Mouse (Mus musculus) myocyte (in vitro differentiated cells): ENCODE data around the gene Ephx1. TPM values are rescaled to one million over a fixed set of nuclear protein-coding genes. Genes with fewer than 3 reads are reported as not detected.

ENCODE experiments used
- H3K27me3 ChIP-seq: one replicate; pipeline ENCODE4 v1.6.1; 2011; ENCODE audit not compliant: control insufficient read depth, insufficient read depth, insufficient read length
- H3K36me3 ChIP-seq: one replicate; pipeline ENCODE4 v1.6.1; 2011; ENCODE audit not compliant: control insufficient read depth, insufficient read depth
- H3K4me2 ChIP-seq: one replicate; pipeline ENCODE4 v1.6.1; 2011; ENCODE audit warnings: low read depth, control low read depth
- H3K4me3 ChIP-seq: one replicate; pipeline ENCODE4 v1.5.1; 2011; ENCODE audit warnings: mild to moderate bottlenecking, control low read depth, moderate library complexity
- H3K79me2 ChIP-seq: one replicate; pipeline ENCODE4 v1.6.1; 2011; ENCODE audit not compliant: control insufficient read depth, insufficient read depth
- H3ac ChIP-seq: one replicate; pipeline ENCODE4 v1.6.1; 2011; ENCODE audit not compliant: control insufficient read depth, insufficient read length
- CEBPB ChIP-seq: IDR thresholded peaks from 2 replicates; pipeline ENCODE4 v1.6.1; 2011; ENCODE audit warnings: mild to moderate bottlenecking, moderate library complexity; ENCODE audit not compliant: poor library complexity, insufficient read depth, severe bottlenecking
- E2F4 ChIP-seq: IDR thresholded peaks from one replicate; pipeline ENCODE4 v1.6.1; 2011; ENCODE audit warnings: mild to moderate bottlenecking, control low read depth, moderate library complexity; ENCODE audit not compliant: insufficient read depth
- MAX ChIP-seq: IDR thresholded peaks from one replicate; pipeline ENCODE4 v1.6.1; 2011; ENCODE audit warnings: low read depth, mild to moderate bottlenecking, control low read depth
- MYOD1 ChIP-seq, 3 experiments: IDR thresholded peaks; one replicate each; pipeline ENCODE4 v1.6.1; 2011; ENCODE audit warnings: control low read depth in 2 of 3, low read depth in 2 of 3, mild to moderate bottlenecking in 2 of 3, moderate library complexity in 1 of 3; ENCODE audit not compliant: insufficient read length in 2 of 3, control insufficient read depth in 1 of 3
- MYOG ChIP-seq, 3 experiments: IDR thresholded peaks; one replicate each; pipeline ENCODE4 v1.6.1; 2011; ENCODE audit warnings: control low read depth in 2 of 3, low read depth in 2 of 3, mild to moderate bottlenecking in 2 of 3; ENCODE audit not compliant: insufficient read length in 2 of 3, control insufficient read depth in 1 of 3, insufficient read depth in 1 of 3
- POLR2A ChIP-seq: IDR thresholded peaks from one replicate; pipeline ENCODE4 v1.6.1; 2011; ENCODE audit warnings: low read depth, mild to moderate bottlenecking, control low read depth, moderate library complexity; ENCODE audit not compliant: insufficient read length
- POLR2AphosphoS2 ChIP-seq: IDR thresholded peaks from one replicate; pipeline ENCODE4 v1.6.1; 2011; ENCODE audit warnings: low read depth, control low read depth; ENCODE audit not compliant: insufficient read length
- REST ChIP-seq: IDR thresholded peaks from one replicate; pipeline ENCODE4 v1.6.1; 2011; ENCODE audit warnings: mild to moderate bottlenecking, control low read depth, moderate library complexity; ENCODE audit not compliant: insufficient read depth, insufficient read length
- SRF ChIP-seq: IDR thresholded peaks from one replicate; pipeline ENCODE4 v1.6.1; 2011; ENCODE audit warnings: low read depth; ENCODE audit not compliant: control insufficient read depth, insufficient read length
- TCF12 ChIP-seq: IDR thresholded peaks from one replicate; pipeline ENCODE4 v1.6.1; 2011; ENCODE audit warnings: mild to moderate bottlenecking, control low read depth; ENCODE audit not compliant: poor library complexity, insufficient read depth, severe bottlenecking
- TCF3 ChIP-seq: IDR thresholded peaks from one replicate; pipeline ENCODE4 v1.6.1; 2011; ENCODE audit warnings: low read depth, control low read depth; ENCODE audit not compliant: insufficient read length
- USF1 ChIP-seq: IDR thresholded peaks from one replicate; pipeline ENCODE4 v1.6.1; 2011; ENCODE audit warnings: low read depth, mild to moderate bottlenecking, control low read depth, moderate library complexity
- polyA plus RNA-seq: library from polyadenylated mRNA; unstranded; fragments of >200 nt; fragmentation: generic; extraction: Trizol; gene quantifications from one replicate; pipeline ENCODE4 v1.2.1, GENCODE M21; 2012; ENCODE audit warnings: missing spikeins

The Ephx1 gene
- polyA plus RNA-seq, 1 experiment = 116 TPM

- H3K36me3 ChIP-seq = no peaks in the 10 kb centered on the region
- H3K4me3 ChIP-seq = no peak overlapping the region
- no peak overlapping the region for H3K4me2 ChIP-seq
- no peaks in the 10 kb centered on the region for H3K27me3 ChIP-seq
- TF ChIP-seq SRF (no peak), REST (no peak), E2F4 (no peak), USF1 (no peak), MYOG (IDR thresholded peaks at IDR 0.05; ENCODE audit: control insufficient read depth in 1 of 3, insufficient read depth in 1 of 3, insufficient read length in 2 of 3, low read depth in 2 of 3) (no peak), POLR2A (no peak), MAX (no peak), MYOD1 (IDR thresholded peaks at IDR 0.05; ENCODE audit: control insufficient read depth in 1 of 3, insufficient read length in 2 of 3, low read depth in 2 of 3) (no peak), TCF12 (no peak), POLR2AphosphoS2 (no peak), CEBPB (no peak), TCF3 (no peak)
- H3K79me2 ChIP-seq = no peaks in the 10 kb centered on the region
- no peak overlapping the region for H3ac ChIP-seq
These were observed 91.1 kb downstream of the Ephx1 start for GRCm38 (mm10) chr1:180929599-180929998.

- Histone ChIP-seq H3K27me3 (no peaks in the 10 kb centered on the region), H3ac (no peak overlapping the region), H3K4me3 (no peak overlapping the region), H3K36me3 (no peaks in the 10 kb centered on the region), H3K4me2 (no peak overlapping the region), H3K79me2 (no peaks in the 10 kb centered on the region)
- TF ChIP-seq SRF (no peak), POLR2A (no peak), E2F4 (no peak), USF1 (no peak), CEBPB (no peak), MYOD1 (IDR thresholded peaks at IDR 0.05; ENCODE audit: control insufficient read depth in 1 of 3, insufficient read length in 2 of 3, low read depth in 2 of 3) (no peak), POLR2AphosphoS2 (no peak)
These were observed 94.4 kb downstream of the Ephx1 start for GRCm38 (mm10) chr1:180926286-180926685.

Other genes with a start within 250 kb of the Ephx1 start
- 597 TPM for gene H3f3a, start 207.0 kb downstream of the Ephx1 start, polyA plus RNA-seq
- 15.3 TPM for gene Sde2, start 169.8 kb downstream of the Ephx1 start, polyA plus RNA-seq
- gene Lefty2, start 127.8 kb downstream of the Ephx1 start, polyA plus RNA-seq = not detected
- gene Pycr2, start 116.6 kb downstream of the Ephx1 start, polyA plus RNA-seq = 52.6 TPM
- 2.9 TPM for gene Lefty1, start 85.9 kb downstream of the Ephx1 start, polyA plus RNA-seq
- gene Tmem63a, start 78.6 kb downstream of the Ephx1 start, polyA plus RNA-seq = 45.5 TPM
- not detected for gene 9130409I23Rik, start 30.3 kb upstream of the Ephx1 start, polyA plus RNA-seq
- 7.8 TPM for gene Nvl, start 123.3 kb upstream of the Ephx1 start, polyA plus RNA-seq
- gene Cnih4, start 123.8 kb upstream of the Ephx1 start, polyA plus RNA-seq = 56.8 TPM
- 47.7 TPM for gene Wdr26, start 191.1 kb upstream of the Ephx1 start, polyA plus RNA-seq